Mouse (Mus musculus): Measurements from ENCODE around the gene Adam19. TPM values are rescaled to one million over a fixed set of nuclear protein-coding genes. Genes with fewer than 3 reads are reported as not detected.

The Adam19 gene
- total RNA-seq (2023): 10 to 100 TPM; 25.1 to 25.6 TPM

DNA sequence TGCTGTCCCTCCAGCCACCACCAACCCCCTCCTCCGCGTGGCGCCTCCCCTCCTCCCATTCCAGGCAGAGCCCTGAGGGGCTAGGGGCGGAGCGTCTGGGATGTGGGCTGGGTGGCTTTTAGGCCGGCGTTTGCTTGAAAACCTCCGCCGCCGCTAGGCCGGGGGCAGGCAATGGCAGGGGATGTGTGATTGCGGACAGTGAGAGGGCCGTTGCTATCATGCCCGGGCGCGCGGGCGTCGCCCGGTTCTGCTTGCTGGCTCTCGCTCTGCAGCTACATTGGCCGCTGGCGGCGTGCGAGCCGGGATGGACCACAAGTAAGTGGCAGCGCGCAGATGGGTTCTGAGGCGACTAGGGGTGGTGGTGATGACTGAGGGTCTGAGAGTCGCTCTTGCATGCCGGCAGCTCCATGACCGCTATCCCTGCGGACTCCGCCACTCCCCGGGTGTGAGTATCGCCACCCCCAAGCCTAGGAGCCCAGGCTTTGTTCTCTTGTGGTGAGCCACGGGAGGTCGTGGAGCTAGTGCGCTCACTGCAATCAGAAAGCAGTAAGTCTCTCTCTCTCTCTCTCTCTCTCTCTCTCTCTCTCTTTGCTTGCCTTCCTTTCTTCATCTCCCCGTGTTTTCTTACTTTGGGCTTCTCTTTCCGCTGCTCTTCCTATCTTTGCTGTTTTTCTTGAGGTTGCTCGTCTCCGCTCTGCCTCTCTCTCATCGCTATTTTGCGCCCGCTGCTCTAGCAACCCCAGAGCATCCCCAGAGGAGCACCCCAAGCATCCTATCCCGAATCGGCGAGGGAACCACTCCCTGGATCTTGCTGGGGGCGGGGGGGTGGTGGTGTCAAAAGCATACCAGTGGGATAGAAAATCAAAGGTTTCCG, at the start of gene Adam19:
Gene Adam19 (plus strand): TSS at position 97 of the 874 bp plus-strand sequence.

DNA sequence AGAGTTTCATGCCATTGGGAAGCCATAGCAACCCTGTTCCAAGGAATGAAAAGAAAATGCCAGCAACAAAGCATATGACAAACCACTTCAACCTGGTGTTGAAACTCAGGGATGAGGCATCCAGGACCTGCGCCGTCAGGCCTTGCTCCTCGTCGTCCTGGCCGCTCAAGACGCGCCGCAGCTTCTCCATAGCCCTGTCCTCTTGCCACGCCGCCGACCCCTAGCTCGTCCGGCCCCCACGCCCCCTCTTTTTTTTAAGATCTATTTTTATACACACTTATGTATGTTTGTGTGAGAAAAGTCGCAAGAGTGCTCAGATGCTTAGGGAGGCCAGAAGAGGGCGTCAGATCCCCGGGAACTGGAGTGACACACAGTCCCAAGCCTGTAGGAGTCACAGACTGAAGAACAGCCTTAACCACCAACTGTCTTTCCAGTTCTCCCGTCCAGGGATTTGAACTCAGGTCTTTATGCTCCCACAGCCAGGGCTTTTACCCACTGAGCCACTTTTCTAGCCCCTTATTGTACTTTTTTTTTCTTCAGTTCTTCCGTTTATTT, 3.6 kb upstream of the Adam19 start, which contains the start of gene Gm12166:
Gene Gm12166 (minus strand): TSS at position 217 of the 555 bp plus-strand sequence.

DNA sequence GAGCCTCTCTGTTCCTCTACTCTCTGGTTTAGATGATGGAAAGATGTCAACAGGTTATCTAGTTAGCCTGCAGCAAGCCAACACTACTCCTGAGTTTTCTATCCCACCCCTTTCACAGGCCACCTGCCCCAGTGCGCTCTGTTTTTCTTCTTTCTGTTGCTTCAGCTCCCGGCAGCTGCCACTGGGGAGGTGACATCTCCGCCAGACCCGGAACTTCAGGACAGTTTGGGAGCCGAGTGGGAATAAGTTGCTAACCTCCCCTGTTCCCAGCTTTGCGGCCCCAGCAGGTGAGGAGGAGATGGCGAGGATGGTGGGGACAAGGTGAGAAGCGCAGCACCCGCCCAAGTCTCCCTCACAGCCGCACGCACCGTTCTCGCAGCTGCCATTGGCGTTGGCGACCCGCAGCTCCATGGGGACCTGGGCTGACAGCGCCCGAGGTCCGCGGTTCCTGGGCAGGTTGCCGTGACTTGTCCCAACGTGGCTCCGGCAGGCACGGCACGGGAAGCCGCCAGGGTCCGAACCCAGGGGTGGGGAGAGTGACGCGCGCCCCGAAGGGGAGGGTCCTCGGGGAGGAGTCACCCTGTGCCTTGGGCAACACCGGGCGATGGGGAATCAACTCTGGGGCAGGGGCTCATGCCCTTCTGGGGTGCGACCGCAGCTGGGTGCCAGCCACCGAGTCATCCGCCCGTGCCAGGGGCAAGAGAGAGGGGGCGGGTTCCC, 110.2 kb downstream of the Adam19 start, which contains the start of gene Nipal4:
Gene Nipal4 (minus strand): TSS at position 643 of the 720 bp plus-strand sequence.

Other genes starting within 250 kb of the Adam19 start
- 100 to 1,000 TPM; 131 to 132 TPM for gene Clint1, start 203.9 kb upstream of the Adam19 start, total RNA-seq (2023)
- gene Lsm11, start 111.1 kb upstream of the Adam19 start, total RNA-seq (2023): 1 to 10 TPM; 3.7 to 5.3 TPM
- gene Thg1l, start 100.5 kb upstream of the Adam19 start, total RNA-seq (2023): 1 to 10 TPM; 7.5 to 7.8 TPM
- not detected for gene Sox30, start 75.7 kb upstream of the Adam19 start, total RNA-seq (2023)
- 1 to 10 TPM; 2.1 to 4.0 TPM for gene Gm12166, start 3.7 kb upstream of the Adam19 start, total RNA-seq (2023)
- gene Nipal4, start 110.5 kb downstream of the Adam19 start, total RNA-seq (2023): not detected
- not detected for gene Fndc9, start 179.5 kb downstream of the Adam19 start, total RNA-seq (2023)

Measured in monocyte, adult 59 days (primary cell).